Comparison of ENCODE assay signal across 29 mouse cellular contexts in the genomic region with DNA sequence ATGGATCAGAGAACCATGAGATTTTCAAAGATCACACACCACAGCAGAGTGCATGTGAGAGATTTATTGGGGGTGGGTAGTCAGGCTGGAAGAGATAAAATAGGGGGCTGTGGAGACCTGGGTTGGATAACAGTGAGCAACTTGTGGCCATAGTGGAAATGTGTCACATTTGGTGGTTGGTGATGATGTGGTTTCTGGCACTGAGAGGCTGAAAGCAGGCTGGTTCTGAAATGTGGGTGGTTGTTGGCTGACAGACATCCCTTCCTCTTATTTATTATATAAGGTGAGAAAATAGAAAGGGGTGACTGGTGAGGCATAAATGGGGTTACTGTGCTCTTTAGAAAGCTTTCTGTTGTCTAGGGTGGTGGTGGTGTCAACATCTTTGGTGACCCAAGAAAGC. TPM values are rescaled to one million over a fixed set of nuclear protein-coding genes. Genes with fewer than 3 reads are reported as not detected.
A peak's percentile ranks its signal among the peaks of the same experiment; 100 is the strongest.
DNase-seq lines count a peak whose midpoint lies in the region; ATAC-seq and TF ChIP-seq lines count a peak whose summit lies in the region.
"Had no signal": no experiment of that assay in that cellular context is flagged by ENCODE, and none has a peak within 500 bp of the region (broad histone marks: within the 10 kb centered on the region; RNA-seq: fewer than 3 reads in every experiment).

No protein-coding gene starts in this region.

- no peak for DNase-seq in lung, embryonic 14.5 days
- DNase-seq in lung, postnatal 36 days, result no peak
- peak; percentile 67 for DNase-seq in midbrain, embryonic 11.5 days (ENCODE audit: low spot score, missing footprints)
- no peak for DNase-seq in midbrain, embryonic 10.5 days (ENCODE audit: low spot score)
- peak; percentile 19 for DNase-seq in limb, embryonic 10.5 days (ENCODE audit: low spot score)
- no peak for DNase-seq in layer of hippocampus, adult 9-11 months
- DNase-seq: adrenal gland, adult 2 months; adrenal gland, postnatal 14 days; cerebellum, adult 11 months; cerebellum, adult 2 months; cerebellum, adult 9-11 months; cerebellum, postnatal 25 days; embryo, embryonic 11 days; gastrocnemius, postnatal 36 days; heart, adult 2 months; heart, postnatal 14 days; heart, postnatal 4 days had no signal

- H3K27me3 ChIP-seq in lung, embryonic 14.5 days (ENCODE audit: insufficient read depth, low read length), result peaks cover 22% of the 10 kb centered on the region
- peaks cover 44% of the 10 kb centered on the region for H3K27me3 ChIP-seq in midbrain, embryonic 11.5 days (ENCODE audit: control insufficient read depth, insufficient read depth, low read length)
- H3K27me3 ChIP-seq in midbrain, embryonic 10.5 days (ENCODE audit: low read depth, poor library complexity, severe bottlenecking), result peaks cover 65% of the 10 kb centered on the region
- H3K27me3 ChIP-seq in limb, embryonic 10.5 days (ENCODE audit: low read depth, poor library complexity, severe bottlenecking), result peaks cover 70% of the 10 kb centered on the region

- no peak for TF ChIP-seq CTCF in lung, embryonic 14.5 days (IDR thresholded peaks at IDR 0.05; ENCODE audit: low read depth)

- H3K4me1 ChIP-seq in lung, embryonic 14.5 days (ENCODE audit: insufficient read depth), result no peaks in the 10 kb centered on the region
- H3K4me1 ChIP-seq in midbrain, embryonic 11.5 days (ENCODE audit: control insufficient read depth, insufficient read depth, low read length), result no peaks in the 10 kb centered on the region
- H3K4me1 ChIP-seq in midbrain, embryonic 10.5 days, result peaks cover 10% of the 10 kb centered on the region
- 0 out of 2 replicates have a peak, but pooled peaks cover 8% of the 10 kb centered on the region for H3K4me1 ChIP-seq in limb, embryonic 10.5 days
- H3K4me1 ChIP-seq: hindbrain, embryonic 12.5 days had no signal

- H3K36me3 ChIP-seq in lung, embryonic 14.5 days (ENCODE audit: insufficient read depth), result no peaks in the 10 kb centered on the region
- H3K36me3 ChIP-seq in midbrain, embryonic 11.5 days (ENCODE audit: control insufficient read depth, insufficient read depth, low read length), result no peaks in the 10 kb centered on the region
- H3K36me3 ChIP-seq in midbrain, embryonic 10.5 days, result no peaks in the 10 kb centered on the region
- H3K36me3 ChIP-seq in limb, embryonic 10.5 days, result no peaks in the 10 kb centered on the region
- H3K36me3 ChIP-seq: embryonic facial prominence, embryonic 10.5 days; embryonic facial prominence, embryonic 13.5 days; forebrain, embryonic 12.5 days; forebrain, embryonic 15.5 days; heart, embryonic 10.5 days; heart, embryonic 13.5 days; hindbrain, embryonic 12.5 days; hindbrain, embryonic 15.5 days had no signal

- H3K4me3 ChIP-seq in lung, embryonic 14.5 days (ENCODE audit: low read depth, low read length), result peak overlapping the region; percentile 12
- H3K4me3 ChIP-seq in midbrain, embryonic 11.5 days (ENCODE audit: low read depth, low read length), result no peak overlapping the region
- H3K4me3 ChIP-seq in midbrain, embryonic 10.5 days, result no peak overlapping the region
- H3K4me3 ChIP-seq in limb, embryonic 10.5 days, result no peak overlapping the region
- H3K4me3 ChIP-seq: embryonic facial prominence, embryonic 10.5 days; embryonic facial prominence, embryonic 13.5 days; erythroblast, embryonic 14.5 days; forebrain, embryonic 12.5 days; forebrain, embryonic 15.5 days; heart, adult 2 months; heart, embryonic 10.5 days; heart, embryonic 13.5 days; hindbrain, embryonic 12.5 days; hindbrain, embryonic 15.5 days had no signal

- H3K9ac ChIP-seq in lung, embryonic 14.5 days, result no peak overlapping the region
- no peak overlapping the region for H3K9ac ChIP-seq in midbrain, embryonic 11.5 days (ENCODE audit: low read length)
- H3K9ac ChIP-seq: embryonic facial prominence, embryonic 13.5 days; forebrain, embryonic 12.5 days; forebrain, embryonic 15.5 days; heart, embryonic 13.5 days; hindbrain, embryonic 12.5 days; hindbrain, embryonic 15.5 days had no signal

- no peaks in the 10 kb centered on the region for H3K9me3 ChIP-seq in lung, embryonic 14.5 days (ENCODE audit: low read depth, low read length)
- no peaks in the 10 kb centered on the region for H3K9me3 ChIP-seq in midbrain, embryonic 11.5 days (ENCODE audit: control insufficient read depth, low read length)
- peaks cover 4% of the 10 kb centered on the region; the same call in 1 of the 2 replicates for H3K9me3 ChIP-seq in midbrain, embryonic 10.5 days (replicated peaks)
- no peaks in the 10 kb centered on the region for H3K9me3 ChIP-seq in limb, embryonic 10.5 days (replicated peaks)
- H3K9me3 ChIP-seq: embryonic facial prominence, embryonic 10.5 days; embryonic facial prominence, embryonic 13.5 days; forebrain, embryonic 12.5 days; forebrain, embryonic 15.5 days; heart, embryonic 10.5 days; heart, embryonic 13.5 days; hindbrain, embryonic 12.5 days; hindbrain, embryonic 15.5 days had no signal

- H3K4me2 ChIP-seq in lung, embryonic 14.5 days, result peak overlapping the region; percentile 47
- H3K4me2 ChIP-seq in midbrain, embryonic 11.5 days, result no peak overlapping the region
- H3K4me2 ChIP-seq: embryonic facial prominence, embryonic 13.5 days; forebrain, embryonic 12.5 days; forebrain, embryonic 15.5 days; heart, embryonic 13.5 days; hindbrain, embryonic 12.5 days; hindbrain, embryonic 15.5 days had no signal

- ATAC-seq in lung, embryonic 14.5 days (ENCODE audit: insufficient read depth), result no peak
- no peak for ATAC-seq in midbrain, embryonic 11.5 days (ENCODE audit: low FRiP score)
- ATAC-seq: CD4-positive, CD25-positive, alpha-beta regulatory T cell, adult 4 months; forebrain, embryonic 15.5 days had no signal

- H3K27ac ChIP-seq in lung, embryonic 14.5 days (ENCODE audit: low read depth), result peak overlapping the region; percentile 54
- no peak overlapping the region for H3K27ac ChIP-seq in midbrain, embryonic 11.5 days (ENCODE audit: low read depth, low read length)
- H3K27ac ChIP-seq in midbrain, embryonic 10.5 days (replicated peaks), result no peak overlapping the region
- H3K27ac ChIP-seq in limb, embryonic 10.5 days, result no peak overlapping the region
- H3K27ac ChIP-seq: embryonic facial prominence, embryonic 10.5 days; embryonic facial prominence, embryonic 13.5 days; forebrain, embryonic 12.5 days; forebrain, embryonic 15.5 days; heart, adult 2 months; heart, embryonic 10.5 days; heart, embryonic 13.5 days; hindbrain, embryonic 12.5 days; hindbrain, embryonic 15.5 days had no signal

RNA-seq across cellular contexts. Expression of gene Gm8909, which starts 1.4 kb away (rescaled TPM):
- 44.4 and 51.4 TPM in 2 replicates for polyA plus RNA-seq in lung, embryonic 14.5 days (2014; fragmentation: Nextera tagmentation; extraction: Ambion mirVana)
- polyA plus RNA-seq in midbrain, embryonic 11.5 days (2014; fragmentation: Nextera tagmentation; extraction: Ambion mirVana), result 0.16 TPM in 1 of 2 replicates, not detected in the other
- polyA plus RNA-seq in midbrain, embryonic 10.5 days (2016; fragmentation: Nextera tagmentation; extraction: Ambion mirVana), result 0.22 TPM in 1 of 2 replicates, not detected in the other
- polyA plus RNA-seq in limb, embryonic 10.5 days (2016; fragmentation: Nextera tagmentation; extraction: Ambion mirVana), result not detected in 2 replicates
- polyA plus RNA-seq: adrenal gland, adult 2 months; C2C12; cerebellum, adult 2 months; cortical plate, adult 2 months; embryonic facial prominence, embryonic 10.5 days; embryonic facial prominence, embryonic 13.5 days; erythroblast, embryonic 14.5 days; forebrain, embryonic 12.5 days; forebrain, embryonic 15.5 days; heart, adult 2 months; hindbrain, embryonic 12.5 days; hindbrain, embryonic 15.5 days had no signal

RNA-seq across cellular contexts. Expression of gene H2-T3, which starts 20.3 kb away (rescaled TPM):
- polyA plus RNA-seq in lung, embryonic 14.5 days (2014; fragmentation: Nextera tagmentation; extraction: Ambion mirVana), result 1.3 and 1.4 TPM in 2 replicates
- polyA plus RNA-seq in midbrain, embryonic 11.5 days (2014; fragmentation: Nextera tagmentation; extraction: Ambion mirVana), result not detected in 2 replicates
- not detected in 2 replicates for polyA plus RNA-seq in midbrain, embryonic 10.5 days (2016; fragmentation: Nextera tagmentation; extraction: Ambion mirVana)
- not detected in 2 replicates for polyA plus RNA-seq in limb, embryonic 10.5 days (2016; fragmentation: Nextera tagmentation; extraction: Ambion mirVana)
- polyA plus RNA-seq: adrenal gland, adult 2 months; C2C12; cerebellum, adult 2 months; cortical plate, adult 2 months; embryonic facial prominence, embryonic 10.5 days; embryonic facial prominence, embryonic 13.5 days; erythroblast, embryonic 14.5 days; forebrain, embryonic 12.5 days; forebrain, embryonic 15.5 days; heart, adult 2 months; heart, embryonic 10.5 days; hindbrain, embryonic 12.5 days; hindbrain, embryonic 15.5 days had no signal

RNA-seq across cellular contexts. Expression of gene Gm7030, which starts 40.5 kb away (rescaled TPM):
- polyA plus RNA-seq in lung, embryonic 14.5 days (2014; fragmentation: Nextera tagmentation; extraction: Ambion mirVana), result not detected in 2 replicates
- polyA plus RNA-seq in midbrain, embryonic 11.5 days (2014; fragmentation: Nextera tagmentation; extraction: Ambion mirVana), result not detected in 2 replicates
- polyA plus RNA-seq in midbrain, embryonic 10.5 days (2016; fragmentation: Nextera tagmentation; extraction: Ambion mirVana), result not detected in 2 replicates
- not detected in 2 replicates for polyA plus RNA-seq in limb, embryonic 10.5 days (2016; fragmentation: Nextera tagmentation; extraction: Ambion mirVana)
- polyA plus RNA-seq: adrenal gland, adult 2 months; C2C12; cerebellum, adult 2 months; cortical plate, adult 2 months; embryonic facial prominence, embryonic 10.5 days; embryonic facial prominence, embryonic 13.5 days; forebrain, embryonic 12.5 days; forebrain, embryonic 15.5 days; heart, adult 2 months; heart, embryonic 10.5 days; heart, embryonic 13.5 days; hindbrain, embryonic 12.5 days; hindbrain, embryonic 15.5 days had no signal

RNA-seq across cellular contexts. Expression of gene Gm19684, which starts 48.3 kb away (rescaled TPM):
- polyA plus RNA-seq in lung, embryonic 14.5 days (2014; fragmentation: Nextera tagmentation; extraction: Ambion mirVana), result not detected in 2 replicates
- polyA plus RNA-seq in midbrain, embryonic 11.5 days (2014; fragmentation: Nextera tagmentation; extraction: Ambion mirVana), result not detected in 2 replicates
- not detected in 2 replicates for polyA plus RNA-seq in midbrain, embryonic 10.5 days (2016; fragmentation: Nextera tagmentation; extraction: Ambion mirVana)
- not detected in 2 replicates for polyA plus RNA-seq in limb, embryonic 10.5 days (2016; fragmentation: Nextera tagmentation; extraction: Ambion mirVana)
- polyA plus RNA-seq: C2C12; cerebellum, adult 2 months; cortical plate, adult 2 months; embryonic facial prominence, embryonic 10.5 days; embryonic facial prominence, embryonic 13.5 days; erythroblast, embryonic 14.5 days; forebrain, embryonic 12.5 days; forebrain, embryonic 15.5 days; heart, embryonic 10.5 days; heart, embryonic 13.5 days; hindbrain, embryonic 12.5 days; hindbrain, embryonic 15.5 days had no signal

Comparison
In these comparisons a context has a peak if more than half of its experiments do, and no peak if none do; other contexts are left out.
1. DNase-seq: peak in midbrain, embryonic 11.5 days (single experiment) and limb, embryonic 10.5 days (single experiment); none in lung, embryonic 14.5 days (single experiment), lung, postnatal 36 days (single experiment), midbrain, embryonic 10.5 days (single experiment) and layer of hippocampus, adult 9-11 months (single experiment).
2. RNA of gene Gm8909, which starts 1.4 kb away (polyA plus RNA-seq): 44.4 to 51.4 TPM in lung, embryonic 14.5 days; 0.22 TPM in midbrain, embryonic 10.5 days, 0.16 TPM in midbrain, embryonic 11.5 days and not detected in limb, embryonic 10.5 days; every median in the first group is over 10 times any median in the second.